ENCODE assay signal across 13 mouse cellular contexts in genomic region chr8:91329461-91329850, GRCm38 (mm10). TPM values are rescaled to one million over a fixed set of nuclear protein-coding genes. Genes with fewer than 3 reads are reported as not detected.
A peak's percentile ranks its signal among the peaks of the same experiment; 100 is the strongest.
DNase-seq lines count a peak whose midpoint lies in the region; ATAC-seq and TF ChIP-seq lines count a peak whose summit lies in the region.
"Had no signal": no experiment of that assay in that cellular context is flagged by ENCODE, and none has a peak within 500 bp of the region (broad histone marks: within the 10 kb centered on the region; RNA-seq: fewer than 3 reads in every experiment).

No protein-coding gene starts in this region.

- H3K36me3 ChIP-seq in lung, postnatal 0 days (ENCODE audit: insufficient read depth, low read length) = no peaks in the 10 kb centered on the region
- no peaks in the 10 kb centered on the region for H3K36me3 ChIP-seq in forebrain, embryonic 16.5 days (ENCODE audit: control insufficient read depth, insufficient read depth)
- peaks cover 13% of the 10 kb centered on the region for H3K36me3 ChIP-seq in limb, embryonic 15.5 days
- H3K36me3 ChIP-seq in neural tube, embryonic 14.5 days (ENCODE audit: control insufficient read depth, insufficient read depth, low read length) = no peaks in the 10 kb centered on the region

- no peak for TF ChIP-seq CTCF in lung, postnatal 0 days (IDR thresholded peaks at IDR 0.05)

- H3K4me2 ChIP-seq in lung, postnatal 0 days (replicated peaks; ENCODE audit: low read depth, low read length) = no peak overlapping the region
- H3K4me2 ChIP-seq in forebrain, embryonic 16.5 days (ENCODE audit: low read length) = peak overlapping the region; percentile 43
- no peak overlapping the region for H3K4me2 ChIP-seq in limb, embryonic 15.5 days
- peak overlapping the region; percentile 43 for H3K4me2 ChIP-seq in neural tube, embryonic 14.5 days (ENCODE audit: low read depth, low read length)

- H3K9ac ChIP-seq in lung, postnatal 0 days (replicated peaks; ENCODE audit: low read depth) = no peak overlapping the region
- peak overlapping the region; percentile 24; the same call in 1 of the 2 replicates for H3K9ac ChIP-seq in forebrain, embryonic 16.5 days (replicated peaks; ENCODE audit: low read depth, low read length)
- H3K9ac ChIP-seq in limb, embryonic 15.5 days = no peak overlapping the region
- no peak overlapping the region; the same call in 1 of the 2 replicates for H3K9ac ChIP-seq in neural tube, embryonic 14.5 days (replicated peaks; ENCODE audit: low read depth, low read length)

- intact Hi-C loops in left cerebral cortex, postnatal 14 days (cut with DNase I) = no loop called here

- H3K4me1 ChIP-seq in lung, postnatal 0 days (ENCODE audit: insufficient read depth, low read depth, low read length) = peaks cover 15% of the 10 kb centered on the region; the same call in 1 of the 2 replicates
- H3K4me1 ChIP-seq in forebrain, embryonic 16.5 days (replicated peaks; ENCODE audit: control insufficient read depth, insufficient read depth, low read length) = peaks cover 36% of the 10 kb centered on the region
- H3K4me1 ChIP-seq in limb, embryonic 15.5 days = peaks cover 37% of the 10 kb centered on the region
- H3K4me1 ChIP-seq in neural tube, embryonic 14.5 days (ENCODE audit: control insufficient read depth, insufficient read depth, low read length) = peaks cover 38% of the 10 kb centered on the region

- ATAC-seq in lung, postnatal 0 days = 0 out of 2 replicates have a peak, but pooled peaks have one; percentile 1
- ATAC-seq in forebrain, embryonic 16.5 days = no peak
- ATAC-seq in limb, embryonic 15.5 days (ENCODE audit: insufficient number of reproducible peaks, low FRiP score, low TSS enrichment, low read depth) = no peak
- ATAC-seq in neural tube, embryonic 14.5 days (ENCODE audit: low read depth) = no peak

- no peaks in the 10 kb centered on the region for H3K27me3 ChIP-seq in lung, postnatal 0 days (replicated peaks; ENCODE audit: insufficient read depth, low read length)
- no peaks in the 10 kb centered on the region for H3K27me3 ChIP-seq in forebrain, embryonic 16.5 days (replicated peaks; ENCODE audit: control insufficient read depth, insufficient read depth, low read length)
- H3K27me3 ChIP-seq in limb, embryonic 15.5 days = no peaks in the 10 kb centered on the region
- no peaks in the 10 kb centered on the region for H3K27me3 ChIP-seq in neural tube, embryonic 14.5 days (ENCODE audit: control insufficient read depth, insufficient read depth, low read length)

- 45% methylated on average over 6 of the region's 6 CpGs for WGBS in lung, postnatal 0 days
- 46% methylated on average over 6 of the region's 6 CpGs for WGBS in forebrain, embryonic 16.5 days
- 24% methylated on average over 6 of the region's 6 CpGs for WGBS in limb, embryonic 15.5 days
- 34% methylated on average over 6 of the region's 6 CpGs for whole genome bisulfite sequencing in neural tube, embryonic 14.5 days

- no peaks in the 10 kb centered on the region for H3K9me3 ChIP-seq in lung, postnatal 0 days (ENCODE audit: low read length)
- H3K9me3 ChIP-seq in forebrain, embryonic 16.5 days (ENCODE audit: control insufficient read depth, low read length) = peaks cover under 1% of the 10 kb centered on the region; the same call in 1 of the 2 replicates
- no peaks in the 10 kb centered on the region for H3K9me3 ChIP-seq in limb, embryonic 15.5 days
- no peaks in the 10 kb centered on the region for H3K9me3 ChIP-seq in neural tube, embryonic 14.5 days (ENCODE audit: control insufficient read depth, low read length)
- H3K9me3 ChIP-seq: G1E had no signal

- TF ChIP-seq EP300 in lung, postnatal 0 days (IDR thresholded peaks at IDR 0.05) = no peak

- DNase-seq in lung, postnatal 0 days (ENCODE audit: low spot score) = no peak
- DNase-seq in lung, adult 18-20 months = no peak
- DNase-seq in retina, embryonic 14.5 days (ENCODE audit: low spot score) = no peak
- DNase-seq in left cerebral cortex, postnatal 14 days (ENCODE audit: low spot score in 2 of 2) = no peak
- DNase-seq in cerebellum, adult 11 months = no peak
- DNase-seq: adrenal gland, postnatal 25 days; gastrocnemius, postnatal 14 days; lung, postnatal 14 days had no signal

- H3K4me3 ChIP-seq in lung, postnatal 0 days (ENCODE audit: low read depth, low read length) = no peak overlapping the region
- no peak overlapping the region for H3K4me3 ChIP-seq in forebrain, embryonic 16.5 days (replicated peaks; ENCODE audit: low read length)
- H3K4me3 ChIP-seq in limb, embryonic 15.5 days = no peak overlapping the region
- H3K4me3 ChIP-seq in neural tube, embryonic 14.5 days (ENCODE audit: low read depth, low read length) = no peak overlapping the region

- H3K27ac ChIP-seq in lung, postnatal 0 days (ENCODE audit: low read length) = 0 out of 2 replicates have a peak overlapping the region, but pooled peaks have one; percentile 23
- H3K27ac ChIP-seq in forebrain, embryonic 16.5 days (ENCODE audit: low read length) = peak overlapping the region; percentile 63
- 0 out of 2 replicates have a peak overlapping the region, but pooled peaks have one; percentile 33 for H3K27ac ChIP-seq in limb, embryonic 15.5 days
- H3K27ac ChIP-seq in neural tube, embryonic 14.5 days (ENCODE audit: low read depth, low read length) = peak overlapping the region; percentile 82
- H3K27ac ChIP-seq: kidney, postnatal 0 days had no signal

RNA-seq across cellular contexts. Expression of gene Fto, which starts 16.1 kb away (rescaled TPM):
- polyA plus RNA-seq in lung, postnatal 0 days (2015; fragmentation: Nextera tagmentation; extraction: Ambion mirVana) = 29.8 and 31.9 TPM in 2 replicates
- polyA plus RNA-seq in forebrain, embryonic 16.5 days (2015; fragmentation: Nextera tagmentation; extraction: Ambion mirVana) = 123 and 132 TPM in 2 replicates
- polyA plus RNA-seq in limb, embryonic 15.5 days (2015; fragmentation: Nextera tagmentation; extraction: Ambion mirVana) = 97.1 and 104 TPM in 2 replicates
- polyA plus RNA-seq in neural tube, embryonic 14.5 days (2014; fragmentation: Nextera tagmentation; extraction: Ambion mirVana) = 144 and 167 TPM in 2 replicates
- 100 to 1,000 TPM; 120 to 123 TPM for total RNA-seq in left cerebral cortex, postnatal 14 days (2021)

RNA-seq across cellular contexts. Expression of gene Rpgrip1l, which starts 16.4 kb away (rescaled TPM):
- polyA plus RNA-seq in lung, postnatal 0 days (2015; fragmentation: Nextera tagmentation; extraction: Ambion mirVana) = 6.0 and 8.0 TPM in 2 replicates
- polyA plus RNA-seq in forebrain, embryonic 16.5 days (2015; fragmentation: Nextera tagmentation; extraction: Ambion mirVana) = 13.5 and 13.7 TPM in 2 replicates
- polyA plus RNA-seq in limb, embryonic 15.5 days (2015; fragmentation: Nextera tagmentation; extraction: Ambion mirVana) = 14.9 and 15.1 TPM in 2 replicates
- 11.8 and 16.5 TPM in 2 replicates for polyA plus RNA-seq in neural tube, embryonic 14.5 days (2014; fragmentation: Nextera tagmentation; extraction: Ambion mirVana)
- 10 to 100 TPM; 25.9 to 26.1 TPM for total RNA-seq in left cerebral cortex, postnatal 14 days (2021)

Comparison
In these comparisons a context has a peak if more than half of its experiments do, and no peak if none do; other contexts are left out.
1. H3K27ac ChIP-seq: peak in every context shown above with its lines; median percentile 82 in neural tube, embryonic 14.5 days; 63 in forebrain, embryonic 16.5 days; 33 in limb, embryonic 15.5 days; 23 in lung, postnatal 0 days.
2. H3K4me2 ChIP-seq: peak in forebrain, embryonic 16.5 days (single experiment) and neural tube, embryonic 14.5 days (single experiment); none in lung, postnatal 0 days (single experiment) and limb, embryonic 15.5 days (single experiment).